Mouse (Mus musculus) Muller cell, postnatal 12 days (primary cell): ENCODE data around the gene Dcun1d3.

Source experiments
- DNase-seq: peaks from one replicate; pipeline ENCODE4 v3.0.0-alpha.2; 2015; ENCODE audit errors: inconsistent ontology term

Dcun1d3 gene

GRCm38 (mm10) chr7:119895639-119896512, at the start of gene Dcun1d3, which contains the start of gene Lyrm1:
Dcun1d3 (minus strand) TSS chr7:119896298.
Lyrm1 (plus strand) TSS chr7:119895861.
- DNase-seq = peak; percentile 100

GRCm38 (mm10) chr7:119941569-119941968, 45.5 kb upstream of the Dcun1d3 start:
- DNase-seq = peak; percentile 26

GRCm38 (mm10) chr7:119937036-119937435, 40.9 kb upstream of the Dcun1d3 start:
- no peak for DNase-seq

GRCm38 (mm10) chr7:119936321-119936720, 40.2 kb upstream of the Dcun1d3 start:
- DNase-seq = no peak

GRCm38 (mm10) chr7:119928783-119929440, 32.8 kb upstream of the Dcun1d3 start:
- DNase-seq = no peak

- DNase-seq = no peak
Observed at GRCm38 (mm10) chr7:119921054-119921453, 25.0 kb upstream of the Dcun1d3 start.

- peak; percentile 34 for DNase-seq
Observed at GRCm38 (mm10) chr7:119920457-119920856, 24.4 kb upstream of the Dcun1d3 start.

- no peak for DNase-seq
Observed at GRCm38 (mm10) chr7:119911727-119912126, 15.6 kb upstream of the Dcun1d3 start.

- no peak for DNase-seq
Observed at GRCm38 (mm10) chr7:119906523-119907215, 10.6 kb upstream of the Dcun1d3 start.

GRCm38 (mm10) chr7:119899386-119900057, 3.4 kb upstream of the Dcun1d3 start:
- peak; percentile 54 for DNase-seq

- DNase-seq = peak; percentile 59
Observed at GRCm38 (mm10) chr7:119898247-119898856, 2.3 kb upstream of the Dcun1d3 start.

- DNase-seq = no peak
Observed at GRCm38 (mm10) chr7:119897521-119898109, 1.5 kb upstream of the Dcun1d3 start.

GRCm38 (mm10) chr7:119894818-119895544, 1.1 kb downstream of the Dcun1d3 start:
- DNase-seq = peak; percentile 34

- DNase-seq = no peak
Observed at GRCm38 (mm10) chr7:119892742-119893141, 3.4 kb downstream of the Dcun1d3 start.

- DNase-seq = no peak
Observed at GRCm38 (mm10) chr7:119892198-119892597, 3.9 kb downstream of the Dcun1d3 start.

GRCm38 (mm10) chr7:119887887-119888286, 8.2 kb downstream of the Dcun1d3 start:
- DNase-seq = peak; percentile 86

GRCm38 (mm10) chr7:119881229-119881628, 14.9 kb downstream of the Dcun1d3 start:
- no peak for DNase-seq

GRCm38 (mm10) chr7:119880345-119880744, 15.8 kb downstream of the Dcun1d3 start:
- no peak for DNase-seq

- DNase-seq = no peak
Observed at GRCm38 (mm10) chr7:119879171-119879570, 16.9 kb downstream of the Dcun1d3 start.
